8 mouse cellular contexts compared by ENCODE assay signal in the genomic region with DNA sequence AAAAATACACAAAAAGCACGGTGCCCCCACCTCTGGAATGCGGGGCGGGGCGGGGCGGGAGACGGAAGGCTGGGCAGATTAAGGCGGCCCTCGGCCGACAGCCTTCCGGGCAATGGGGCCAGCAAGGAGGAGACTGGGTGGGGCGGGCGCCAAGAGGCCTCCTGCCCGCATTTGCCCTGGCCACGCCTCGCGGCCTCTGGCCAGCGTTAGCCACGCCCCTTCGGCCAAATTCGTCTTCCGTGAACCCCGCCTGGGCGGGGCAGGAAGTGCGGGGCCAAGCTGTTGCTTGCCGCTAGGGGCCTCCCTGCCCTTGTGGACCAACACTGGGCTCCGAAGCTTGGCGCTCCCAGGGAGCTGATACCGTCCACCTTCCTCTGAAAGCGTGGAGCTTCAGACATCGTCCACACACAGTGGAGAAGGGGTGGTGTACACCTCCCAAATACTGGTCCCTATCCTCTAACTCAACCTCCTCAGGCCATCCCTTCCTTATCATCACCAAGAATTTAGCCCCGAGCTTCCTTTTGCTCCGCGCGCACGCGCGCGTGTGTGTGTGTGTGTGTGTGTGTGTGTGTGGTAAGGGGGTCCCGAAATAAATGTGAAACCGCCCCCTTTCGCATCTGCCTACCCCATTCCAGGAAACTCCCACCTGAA. TPM values are rescaled to one million over a fixed set of nuclear protein-coding genes. Genes with fewer than 3 reads are reported as not detected.
A peak's percentile ranks its signal among the peaks of the same experiment; 100 is the strongest.
DNase-seq lines count a peak whose midpoint lies in the region; ATAC-seq and TF ChIP-seq lines count a peak whose summit lies in the region.

No protein-coding gene starts in this region.

- under 1% methylated on average over 39 of the region's 41 CpGs for WGBS in forebrain, embryonic 11.5 days
- WGBS in heart, postnatal 0 days: 0% methylated on average over 41 of the region's 41 CpGs
- under 1% methylated on average over 41 of the region's 41 CpGs for WGBS in liver, embryonic 16.5 days (ENCODE audit: insufficient replicate concordance)
- under 1% methylated on average over 40 of the region's 41 CpGs for WGBS in neural tube, embryonic 13.5 days

- peak; percentile 81 for TF ChIP-seq CTCF in heart, postnatal 0 days (IDR thresholded peaks at IDR 0.05; ENCODE audit: low read depth)
- peak; percentile 58; the same call in 1 of the 2 replicates for TF ChIP-seq CTCF in testis, adult 2 months (IDR thresholded peaks at IDR 0.05; ENCODE audit: control insufficient read depth, insufficient read depth, insufficient replicate concordance, low read depth, low read length)

- H3K4me1 ChIP-seq in forebrain, embryonic 11.5 days (replicated peaks; ENCODE audit: control insufficient read depth, insufficient read depth, low read length): peaks cover 10% of the 10 kb centered on the region
- peaks cover 7% of the 10 kb centered on the region for H3K4me1 ChIP-seq in heart, postnatal 0 days (ENCODE audit: control insufficient read depth, insufficient read depth)
- peaks cover 58% of the 10 kb centered on the region for H3K4me1 ChIP-seq in liver, embryonic 16.5 days (ENCODE audit: control insufficient read depth, low read depth, low read length)
- peaks cover 31% of the 10 kb centered on the region for H3K4me1 ChIP-seq in neural tube, embryonic 13.5 days (replicated peaks)
- H3K4me1 ChIP-seq in testis, adult 2 months (ENCODE audit: control insufficient read depth, insufficient read depth, low read length): peaks cover 7% of the 10 kb centered on the region

- no peaks in the 10 kb centered on the region for H3K27me3 ChIP-seq in forebrain, embryonic 11.5 days (ENCODE audit: control insufficient read depth, insufficient read depth, low read length)
- no peaks in the 10 kb centered on the region for H3K27me3 ChIP-seq in heart, postnatal 0 days (ENCODE audit: control insufficient read depth, insufficient read depth, low read length)
- no peaks in the 10 kb centered on the region for H3K27me3 ChIP-seq in liver, embryonic 16.5 days (ENCODE audit: control insufficient read depth, insufficient read depth, low read depth, low read length)
- no peaks in the 10 kb centered on the region for H3K27me3 ChIP-seq in neural tube, embryonic 13.5 days
- no peaks in the 10 kb centered on the region for H3K27me3 ChIP-seq in testis, adult 2 months (ENCODE audit: control insufficient read depth, insufficient read depth, low read length)

- H3K4me3 ChIP-seq in forebrain, embryonic 11.5 days (ENCODE audit: low read depth, low read length): peak overlapping the region; percentile 35
- peak overlapping the region; percentile 47 for H3K4me3 ChIP-seq in heart, postnatal 0 days (ENCODE audit: low read depth, low read length)
- H3K4me3 ChIP-seq in liver, embryonic 16.5 days (ENCODE audit: low read depth, low read length): peak overlapping the region; percentile 67
- H3K4me3 ChIP-seq in neural tube, embryonic 13.5 days: peak overlapping the region; percentile 44
- peak overlapping the region; percentile 63 for H3K4me3 ChIP-seq in testis, adult 2 months (ENCODE audit: control insufficient read depth, low read depth, low read length)

- H3K36me3 ChIP-seq in forebrain, embryonic 11.5 days (ENCODE audit: control insufficient read depth, insufficient read depth, low read length): peaks cover 10% of the 10 kb centered on the region
- H3K36me3 ChIP-seq in heart, postnatal 0 days (replicated peaks; ENCODE audit: control insufficient read depth, insufficient read depth, low read length): peaks cover 21% of the 10 kb centered on the region
- peaks cover 20% of the 10 kb centered on the region for H3K36me3 ChIP-seq in liver, embryonic 16.5 days (ENCODE audit: control insufficient read depth, insufficient read depth)
- peaks cover 19% of the 10 kb centered on the region for H3K36me3 ChIP-seq in neural tube, embryonic 13.5 days
- no peaks in the 10 kb centered on the region for H3K36me3 ChIP-seq in testis, adult 2 months (ENCODE audit: control insufficient read depth, insufficient read depth, low read length)

- H3K4me2 ChIP-seq in forebrain, embryonic 11.5 days (ENCODE audit: low read depth, low read length, severe bottlenecking): peak overlapping the region; percentile 75
- peak overlapping the region; percentile 80 for H3K4me2 ChIP-seq in heart, postnatal 0 days (ENCODE audit: low read depth, low read length)
- peak overlapping the region; percentile 98 for H3K4me2 ChIP-seq in liver, embryonic 16.5 days (ENCODE audit: low read depth, low read length)
- peak overlapping the region; percentile 77 for H3K4me2 ChIP-seq in neural tube, embryonic 13.5 days

- no peaks in the 10 kb centered on the region for H3K9me3 ChIP-seq in forebrain, embryonic 11.5 days (ENCODE audit: control insufficient read depth, low read length)
- H3K9me3 ChIP-seq in heart, postnatal 0 days (replicated peaks; ENCODE audit: control insufficient read depth, low read length): no peaks in the 10 kb centered on the region
- H3K9me3 ChIP-seq in liver, embryonic 16.5 days (replicated peaks; ENCODE audit: control insufficient read depth, low read length): no peaks in the 10 kb centered on the region
- H3K9me3 ChIP-seq in neural tube, embryonic 13.5 days: no peaks in the 10 kb centered on the region

- peak; percentile 55 to 61 for DNase-seq in CD8-positive naive resting alpha-beta T cell, adult 2 months (ENCODE audit: low read depth in 2 of 2, low spot score in 2 of 2)
- DNase-seq in c-Kit-positive CD71-positive TER-119-negative erythroid progenitor cells, embryonic 14.5 days (ENCODE audit: low read depth): peak; percentile 96
- DNase-seq in forebrain, embryonic 11.5 days (ENCODE audit: low spot score): peak; percentile 98
- DNase-seq in heart, postnatal 0 days (ENCODE audit: low spot score): peak; percentile 99
- peak; percentile 99 to 100 for DNase-seq in kidney, postnatal 4 days

- H3K9ac ChIP-seq in forebrain, embryonic 11.5 days (ENCODE audit: low read length): peak overlapping the region; percentile 57
- H3K9ac ChIP-seq in heart, postnatal 0 days (replicated peaks; ENCODE audit: low read depth, low read length): peak overlapping the region; percentile 32
- H3K9ac ChIP-seq in liver, embryonic 16.5 days (ENCODE audit: low read depth, low read length): peak overlapping the region; percentile 77
- peak overlapping the region; percentile 68 for H3K9ac ChIP-seq in neural tube, embryonic 13.5 days

- TF ChIP-seq POLR2A in testis, adult 2 months (IDR thresholded peaks at IDR 0.05; ENCODE audit: control insufficient read depth, low read depth, low read length): no peak; the same call in 1 of the 2 replicates

- peak; percentile 90 for ATAC-seq in forebrain, embryonic 11.5 days (replicated peaks; ENCODE audit: low FRiP score)
- ATAC-seq in heart, postnatal 0 days (ENCODE audit: insufficient read depth, low read depth): peak; percentile 92
- peak; percentile 91 for ATAC-seq in liver, embryonic 16.5 days (ENCODE audit: low read depth)
- ATAC-seq in neural tube, embryonic 13.5 days (ENCODE audit: low read depth): peak; percentile 83

- peak overlapping the region; percentile 66 for H3K27ac ChIP-seq in forebrain, embryonic 11.5 days (ENCODE audit: low read depth, low read length)
- peak overlapping the region; percentile 80 for H3K27ac ChIP-seq in heart, postnatal 0 days (ENCODE audit: low read depth)
- peak overlapping the region; percentile 95 for H3K27ac ChIP-seq in liver, embryonic 16.5 days (ENCODE audit: low read length)
- H3K27ac ChIP-seq in neural tube, embryonic 13.5 days (replicated peaks): peak overlapping the region; percentile 59
- peak overlapping the region; percentile 71 for H3K27ac ChIP-seq in testis, adult 2 months (ENCODE audit: control insufficient read depth, insufficient read depth, low read depth, low read length)

- TF ChIP-seq EP300 in heart, postnatal 0 days (IDR thresholded peaks at IDR 0.05; ENCODE audit: low read depth): peak; percentile 96

RNA-seq across cellular contexts. Expression of a gene that starts 6.1 kb away (rescaled TPM):
- 45.7 and 46.9 TPM in 2 replicates for polyA plus RNA-seq in forebrain, embryonic 11.5 days (2014; fragmentation: Nextera tagmentation; extraction: Ambion mirVana)
- total RNA-seq in heart, postnatal 0 days (2014; rRNA removed; ENCODE audit: low replicate concordance): 82.6 and 106 TPM in 2 replicates
- polyA plus RNA-seq in heart, postnatal 0 days (2015; fragmentation: Nextera tagmentation; extraction: Ambion mirVana): 38.0 and 38.4 TPM in 2 replicates
- polyA plus RNA-seq in liver, embryonic 16.5 days (2015; fragmentation: Nextera tagmentation; extraction: Ambion mirVana): 45.9 and 48.6 TPM in 2 replicates
- polyA plus RNA-seq in neural tube, embryonic 13.5 days (2015; fragmentation: Nextera tagmentation; extraction: Ambion mirVana): 22.5 and 27.1 TPM in 2 replicates
- polyA plus RNA-seq in testis, adult 2 months (2012; rRNA removed): 12.1 and 13.6 TPM in 2 replicates

RNA-seq across cellular contexts. Expression of a gene that starts 11.8 kb away (rescaled TPM):
- 0.13 and 0.21 TPM in 2 replicates for polyA plus RNA-seq in forebrain, embryonic 11.5 days (2014; fragmentation: Nextera tagmentation; extraction: Ambion mirVana)
- total RNA-seq in heart, postnatal 0 days (2014; rRNA removed; ENCODE audit: low replicate concordance): not detected in 2 replicates
- polyA plus RNA-seq in heart, postnatal 0 days (2015; fragmentation: Nextera tagmentation; extraction: Ambion mirVana): 0.16 and 0.36 TPM in 2 replicates
- 0.69 and 1.6 TPM in 2 replicates for polyA plus RNA-seq in liver, embryonic 16.5 days (2015; fragmentation: Nextera tagmentation; extraction: Ambion mirVana)
- 0.10 and 0.12 TPM in 2 replicates for polyA plus RNA-seq in neural tube, embryonic 13.5 days (2015; fragmentation: Nextera tagmentation; extraction: Ambion mirVana)
- polyA plus RNA-seq in testis, adult 2 months (2012; rRNA removed): 0.09 and 0.22 TPM in 2 replicates

RNA-seq across cellular contexts. Expression of a gene that starts 22.4 kb away (rescaled TPM):
- 1.0 and 1.9 TPM in 2 replicates for polyA plus RNA-seq in forebrain, embryonic 11.5 days (2014; fragmentation: Nextera tagmentation; extraction: Ambion mirVana)
- 2.0 and 2.5 TPM in 2 replicates for total RNA-seq in heart, postnatal 0 days (2014; rRNA removed; ENCODE audit: low replicate concordance)
- 1.6 and 1.8 TPM in 2 replicates for polyA plus RNA-seq in heart, postnatal 0 days (2015; fragmentation: Nextera tagmentation; extraction: Ambion mirVana)
- 17.4 and 17.9 TPM in 2 replicates for polyA plus RNA-seq in liver, embryonic 16.5 days (2015; fragmentation: Nextera tagmentation; extraction: Ambion mirVana)
- polyA plus RNA-seq in neural tube, embryonic 13.5 days (2015; fragmentation: Nextera tagmentation; extraction: Ambion mirVana): 2.7 and 3.1 TPM in 2 replicates
- 3.0 and 3.1 TPM in 2 replicates for polyA plus RNA-seq in testis, adult 2 months (2012; rRNA removed)

RNA-seq across cellular contexts. Expression of a gene that starts 35.5 kb away (rescaled TPM):
- polyA plus RNA-seq in forebrain, embryonic 11.5 days (2014; fragmentation: Nextera tagmentation; extraction: Ambion mirVana): 0.52 TPM in 1 of 2 replicates, not detected in the other
- total RNA-seq in heart, postnatal 0 days (2014; rRNA removed; ENCODE audit: low replicate concordance): 0.12 TPM in 1 of 2 replicates, not detected in the other
- polyA plus RNA-seq in heart, postnatal 0 days (2015; fragmentation: Nextera tagmentation; extraction: Ambion mirVana): 0.51 and 0.61 TPM in 2 replicates
- 0.05 and 0.08 TPM in 2 replicates for polyA plus RNA-seq in liver, embryonic 16.5 days (2015; fragmentation: Nextera tagmentation; extraction: Ambion mirVana)
- 0.73 and 1.1 TPM in 2 replicates for polyA plus RNA-seq in neural tube, embryonic 13.5 days (2015; fragmentation: Nextera tagmentation; extraction: Ambion mirVana)
- 22.0 and 25.9 TPM in 2 replicates for polyA plus RNA-seq in testis, adult 2 months (2012; rRNA removed)

Comparison
In these comparisons a context has a peak if more than half of its experiments do, and no peak if none do; other contexts are left out.
1. Peak in every context shown above with its lines: DNase-seq, ATAC-seq, H3K4me3 ChIP-seq and H3K27ac ChIP-seq.